Mouse (Mus musculus) cerebellum, adult 9-11 months (tissue): ENCODE measurements around the gene Peak1.

Experiments
- DNase-seq: peaks from one replicate; pipeline ENCODE4 v3.0.0; 2022

Peak1 gene

GRCm38 (mm10) chr9:56309079-56309478, 108.8 kb downstream of the Peak1 start:
- no peak for DNase-seq

GRCm38 (mm10) chr9:56304526-56304925, 113.3 kb downstream of the Peak1 start:
- DNase-seq: no peak

- no peak for DNase-seq
These were observed 114.9 kb downstream of the Peak1 start for GRCm38 (mm10) chr9:56302921-56303465.

GRCm38 (mm10) chr9:56290019-56290418, 127.8 kb downstream of the Peak1 start:
- DNase-seq: peak; percentile 92

GRCm38 (mm10) chr9:56282481-56282880, 135.4 kb downstream of the Peak1 start:
- no peak for DNase-seq

GRCm38 (mm10) chr9:56273576-56273975, 144.3 kb downstream of the Peak1 start:
- DNase-seq: no peak

- no peak for DNase-seq
These were observed 145.6 kb downstream of the Peak1 start for GRCm38 (mm10) chr9:56272247-56272598.

GRCm38 (mm10) chr9:56271326-56272246, 146.3 kb downstream of the Peak1 start:
- DNase-seq: no peak

GRCm38 (mm10) chr9:56269101-56269500, 148.8 kb downstream of the Peak1 start:
- peak; percentile 88 for DNase-seq

- DNase-seq: no peak
These were observed 151.6 kb downstream of the Peak1 start for GRCm38 (mm10) chr9:56266200-56266815.

GRCm38 (mm10) chr9:56265460-56266199, 152.2 kb downstream of the Peak1 start:
- DNase-seq: no peak

- DNase-seq: no peak
These were observed 152.9 kb downstream of the Peak1 start for GRCm38 (mm10) chr9:56265022-56265360.

GRCm38 (mm10) chr9:56264308-56265021, 153.4 kb downstream of the Peak1 start:
- peak; percentile 60 for DNase-seq

- DNase-seq: no peak
These were observed 154.8 kb downstream of the Peak1 start for GRCm38 (mm10) chr9:56263055-56263454.

GRCm38 (mm10) chr9:56260495-56261136, 157.3 kb downstream of the Peak1 start:
- DNase-seq: no peak

- DNase-seq: peak; percentile 60
These were observed 157.9 kb downstream of the Peak1 start for GRCm38 (mm10) chr9:56259790-56260494.

- no peak for DNase-seq
These were observed 159.5 kb downstream of the Peak1 start for GRCm38 (mm10) chr9:56258261-56258790.

GRCm38 (mm10) chr9:56257227-56258000, 160.5 kb downstream of the Peak1 start:
- DNase-seq: no peak

GRCm38 (mm10) chr9:56255676-56256432, 162.0 kb downstream of the Peak1 start:
- no peak for DNase-seq

- DNase-seq: no peak
These were observed 173.5 kb downstream of the Peak1 start for GRCm38 (mm10) chr9:56244336-56244735.
